Mouse (Mus musculus): Measurements from ENCODE around the gene Twsg1. TPM values are rescaled to one million over a fixed set of nuclear protein-coding genes. Genes with fewer than 3 reads are reported as not detected.

The Twsg1 gene
- polyA plus RNA-seq, 1 experiment from 2014 or later = 104 TPM

GRCm38 (mm10) chr17:65877026-65877425, 74.0 kb downstream of the Twsg1 start:
- no peak overlapping the region for H3K4me3 ChIP-seq (ENCODE audit: low read depth, low read length)
- no peaks in the 10 kb centered on the region for H3K9me3 ChIP-seq (ENCODE audit: control insufficient read depth, low read length)
- H3K4me2 ChIP-seq (ENCODE audit: low read length) = no peak overlapping the region
- ATAC-seq (replicated peaks; ENCODE audit: low FRiP score, low TSS enrichment, low read depth) (no peak), DNase-seq (ENCODE audit: low spot score) (no peak)
- 0 out of 2 replicates have a peak, but pooled peaks cover 4% of the 10 kb centered on the region for H3K4me1 ChIP-seq (replicated peaks; ENCODE audit: control insufficient read depth, insufficient read depth, low read length)
- H3K27ac ChIP-seq (ENCODE audit: low read depth) = no peak overlapping the region
- no peak overlapping the region for H3K9ac ChIP-seq (ENCODE audit: low read length)
- H3K36me3 ChIP-seq (ENCODE audit: control insufficient read depth, insufficient read depth, low read length) = no peaks in the 10 kb centered on the region
- 67% methylated on average over 6 of the region's 6 CpGs for WGBS
- H3K27me3 ChIP-seq (replicated peaks; ENCODE audit: control insufficient read depth, insufficient read depth, low read length) = no peaks in the 10 kb centered on the region

GRCm38 (mm10) chr17:65873834-65874233, 77.2 kb downstream of the Twsg1 start:
- 0 out of 2 replicates have a peak, but pooled peaks cover 5% of the 10 kb centered on the region for H3K4me1 ChIP-seq (replicated peaks; ENCODE audit: control insufficient read depth, insufficient read depth, low read length)
- DNase-seq (ENCODE audit: low spot score) (no peak), ATAC-seq (replicated peaks; ENCODE audit: low FRiP score, low TSS enrichment, low read depth) (no peak)
- H3K9ac ChIP-seq (ENCODE audit: low read length) = no peak overlapping the region
- WGBS = 96% methylated on average over 11 of the region's 11 CpGs
- H3K27ac ChIP-seq (ENCODE audit: low read depth) = no peak overlapping the region
- H3K9me3 ChIP-seq (ENCODE audit: control insufficient read depth, low read length) = no peaks in the 10 kb centered on the region
- H3K27me3 ChIP-seq (replicated peaks; ENCODE audit: control insufficient read depth, insufficient read depth, low read length) = no peaks in the 10 kb centered on the region
- H3K4me2 ChIP-seq (ENCODE audit: low read length) = no peak overlapping the region
- H3K4me3 ChIP-seq (ENCODE audit: low read depth, low read length) = no peak overlapping the region
- H3K36me3 ChIP-seq (ENCODE audit: control insufficient read depth, insufficient read depth, low read length) = no peaks in the 10 kb centered on the region

GRCm38 (mm10) chr17:65873156-65873555, 77.9 kb downstream of the Twsg1 start:
- 86% methylated on average over 4 of the region's 4 CpGs for WGBS
- DNase-seq (ENCODE audit: low spot score) = no peak
- H3K27ac ChIP-seq (ENCODE audit: low read depth) = no peak overlapping the region
- no peaks in the 10 kb centered on the region for H3K27me3 ChIP-seq (replicated peaks; ENCODE audit: control insufficient read depth, insufficient read depth, low read length)
- H3K4me2 ChIP-seq (ENCODE audit: low read length) = no peak overlapping the region
- H3K9ac ChIP-seq (ENCODE audit: low read length) = no peak overlapping the region
- 0 out of 2 replicates have a peak, but pooled peaks cover 5% of the 10 kb centered on the region for H3K4me1 ChIP-seq (replicated peaks; ENCODE audit: control insufficient read depth, insufficient read depth, low read length)
- no peaks in the 10 kb centered on the region for H3K36me3 ChIP-seq (ENCODE audit: control insufficient read depth, insufficient read depth, low read length)
- ATAC-seq (replicated peaks; ENCODE audit: low FRiP score, low TSS enrichment, low read depth) = no peak
- H3K4me3 ChIP-seq (ENCODE audit: low read depth, low read length) = no peak overlapping the region
- no peaks in the 10 kb centered on the region for H3K9me3 ChIP-seq (ENCODE audit: control insufficient read depth, low read length)

DNA sequence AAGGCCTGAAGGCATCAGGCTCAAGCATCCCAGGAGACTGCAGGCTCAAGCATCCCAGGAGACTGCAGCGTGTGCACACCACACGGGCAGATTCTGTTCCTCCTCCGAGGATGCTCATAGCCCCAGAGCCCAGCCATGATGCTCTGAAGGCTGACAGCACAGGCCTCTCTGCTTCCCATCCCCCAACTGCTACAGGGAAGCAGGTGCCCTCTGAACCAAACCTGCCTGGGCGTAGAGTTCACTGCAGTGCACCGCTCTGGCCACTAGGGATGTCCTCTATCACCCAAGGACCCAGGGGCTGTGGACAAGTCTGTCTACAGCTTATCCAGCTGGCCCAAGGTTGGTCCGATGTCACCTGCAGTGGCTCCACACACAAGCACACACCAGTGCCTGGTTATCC, 78.4 kb downstream of the Twsg1 start:
- Histone ChIP-seq H3K27ac (ENCODE audit: low read depth) (no peak overlapping the region), H3K9ac (ENCODE audit: low read length) (no peak overlapping the region), H3K27me3 (replicated peaks; ENCODE audit: control insufficient read depth, insufficient read depth, low read length) (no peaks in the 10 kb centered on the region), H3K4me1 (replicated peaks; ENCODE audit: control insufficient read depth, insufficient read depth, low read length) (0 out of 2 replicates have a peak, but pooled peaks cover 5% of the 10 kb centered on the region), H3K9me3 (ENCODE audit: control insufficient read depth, low read length) (no peaks in the 10 kb centered on the region), H3K4me2 (ENCODE audit: low read length) (no peak overlapping the region), H3K36me3 (ENCODE audit: control insufficient read depth, insufficient read depth, low read length) (no peaks in the 10 kb centered on the region), H3K4me3 (ENCODE audit: low read depth, low read length) (no peak overlapping the region)
- WGBS = 43% methylated on average over 6 of the region's 6 CpGs
- ATAC-seq (replicated peaks; ENCODE audit: low FRiP score, low TSS enrichment, low read depth) (0 out of 2 replicates have a peak, but pooled peaks have one; percentile 41), DNase-seq (ENCODE audit: low spot score) (peak; percentile 69)

DNA sequence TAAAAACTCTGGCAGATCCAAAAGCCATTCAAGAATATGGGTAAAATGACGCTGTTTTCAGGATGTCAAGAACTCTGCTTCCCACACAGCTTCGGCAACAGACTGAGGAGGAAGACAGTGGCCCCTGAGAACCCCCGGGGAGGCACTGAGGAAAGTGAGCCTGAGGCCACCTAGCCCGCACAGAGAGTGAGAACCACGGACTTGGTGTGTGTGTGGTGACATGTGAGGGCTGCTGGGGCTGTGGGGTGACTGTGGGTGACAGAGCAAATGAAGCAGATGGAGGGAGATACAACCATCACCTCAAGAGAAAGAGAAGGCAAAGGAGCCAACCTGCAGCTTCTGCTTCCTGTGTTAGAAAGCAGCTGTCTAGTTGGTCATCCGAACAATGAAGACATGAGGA, 79.0 kb downstream of the Twsg1 start:
- WGBS = 66% methylated on average over 6 of the region's 6 CpGs
- H3K9me3 ChIP-seq (ENCODE audit: control insufficient read depth, low read length) = no peaks in the 10 kb centered on the region
- ATAC-seq (replicated peaks; ENCODE audit: low FRiP score, low TSS enrichment, low read depth) = no peak
- H3K27me3 ChIP-seq (replicated peaks; ENCODE audit: control insufficient read depth, insufficient read depth, low read length) = no peaks in the 10 kb centered on the region
- no peak overlapping the region for H3K4me3 ChIP-seq (ENCODE audit: low read depth, low read length)
- H3K4me1 ChIP-seq (replicated peaks; ENCODE audit: control insufficient read depth, insufficient read depth, low read length) = 0 out of 2 replicates have a peak, but pooled peaks cover 5% of the 10 kb centered on the region
- H3K4me2 ChIP-seq (ENCODE audit: low read length) = no peak overlapping the region
- H3K27ac ChIP-seq (ENCODE audit: low read depth) = no peak overlapping the region
- no peak overlapping the region for H3K9ac ChIP-seq (ENCODE audit: low read length)
- H3K36me3 ChIP-seq (ENCODE audit: control insufficient read depth, insufficient read depth, low read length) = peaks cover 5% of the 10 kb centered on the region; the same call in 1 of the 2 replicates
- no peak for DNase-seq (ENCODE audit: low spot score)

Other genes with a start within 250 kb of the Twsg1 start
- 40.9 and 42.8 TPM in 2 replicates for gene Rab31, start 178.5 kb downstream of the Twsg1 start, polyA plus RNA-seq (2014; fragmentation: Nextera tagmentation; extraction: Ambion mirVana)
- 45.3 and 48.0 TPM in 2 replicates for gene Ppp4r1, start 168.7 kb downstream of the Twsg1 start, polyA plus RNA-seq (2014; fragmentation: Nextera tagmentation; extraction: Ambion mirVana)
- gene Ralbp1, start 65.4 kb downstream of the Twsg1 start, polyA plus RNA-seq (2014; fragmentation: Nextera tagmentation; extraction: Ambion mirVana) = 62.0 and 67.7 TPM in 2 replicates
- 21.2 and 24.7 TPM in 2 replicates for gene Ankrd12, start 125.9 kb upstream of the Twsg1 start, polyA plus RNA-seq (2014; fragmentation: Nextera tagmentation; extraction: Ambion mirVana)
- 379 and 401 TPM in 2 replicates for gene Ndufv2, start 150.3 kb upstream of the Twsg1 start, polyA plus RNA-seq (2014; fragmentation: Nextera tagmentation; extraction: Ambion mirVana)
- 34.0 and 38.0 TPM in 2 replicates for gene Washc1, start 160.3 kb upstream of the Twsg1 start, polyA plus RNA-seq (2014; fragmentation: Nextera tagmentation; extraction: Ambion mirVana)
- gene Ddx11, start 172.3 kb upstream of the Twsg1 start, polyA plus RNA-seq (2014; fragmentation: Nextera tagmentation; extraction: Ambion mirVana) = 18.5 and 20.7 TPM in 2 replicates

All from intestine, embryonic 14.5 days (tissue).